Mouse (Mus musculus) intestine, embryonic 16.5 days (tissue): ENCODE data around the gene Gucd1. TPM values are rescaled to one million over a fixed set of nuclear protein-coding genes. Genes with fewer than 3 reads are reported as not detected.

ENCODE experiments used
- ATAC-seq: fragments of 200-750 bp; cut with Nextera tagmentation; 2 replicates; pipeline ENCODE4 v1.8.0; 2017; ENCODE audit warnings: moderate TSS enrichment, moderate library complexity
- H3K27ac ChIP-seq: fragments of 300-500 bp; sonication (generic); 2 replicates; pipeline ENCODE4 v1.5.1; 2014; ENCODE audit warnings: mild to moderate bottlenecking, low read length
- H3K27me3 ChIP-seq: fragments of 300-500 bp; sonication (generic); replicated peaks from 2 replicates; pipeline ENCODE4 v1.6.1; 2014; ENCODE audit warnings: low read length, control low read depth, mixed read lengths; ENCODE audit not compliant: control insufficient read depth, insufficient read depth
- H3K36me3 ChIP-seq: fragments of 300-500 bp; sonication (generic); 2 replicates; pipeline ENCODE4 v1.6.1; 2014; ENCODE audit warnings: low read length, control low read depth; ENCODE audit not compliant: control insufficient read depth, insufficient read depth
- H3K4me1 ChIP-seq: fragments of 300-500 bp; sonication (generic); 2 replicates; pipeline ENCODE4 v1.6.1; 2014; ENCODE audit warnings: low read length, control low read depth, mixed read lengths; ENCODE audit not compliant: control insufficient read depth, insufficient read depth
- H3K4me2 ChIP-seq: fragments of 300-500 bp; sonication (generic); 2 replicates; pipeline ENCODE4 v1.6.1; 2014; ENCODE audit warnings: low read depth, low read length, control low read depth
- H3K4me3 ChIP-seq: fragments of 300-500 bp; sonication (generic); 2 replicates; pipeline ENCODE4 v1.5.1; 2014; ENCODE audit warnings: mild to moderate bottlenecking, low read length
- H3K9ac ChIP-seq: fragments of 300-500 bp; sonication (generic); 2 replicates; pipeline ENCODE4 v1.6.1; 2014; ENCODE audit warnings: low read depth, low read length
- H3K9me3 ChIP-seq: fragments of 300-500 bp; sonication (generic); 2 replicates; pipeline ENCODE4 v1.6.1; 2016; ENCODE audit warnings: low read length, control low read depth; ENCODE audit not compliant: control insufficient read depth
- WGBS: fragments of 180-500 bp; shearing (Covaris S2); extraction: QIAGEN DNeasy Blood & Tissue Kit; methylation state at CpG from one replicate; pipeline ENCODE4 v1.1.7; 2014; 5-methylcytosine and 5-hydroxymethylcytosine counted together
- polyA plus RNA-seq: library from polyadenylated mRNA; unstranded; fragments of >200 nt; fragmentation: Nextera tagmentation; extraction: Ambion mirVana; gene quantifications from 2 replicates; pipeline ENCODE4 v1.2.1, GENCODE M21; 2015

The Gucd1 gene
- polyA plus RNA-seq, 1 experiment from 2014 or later = 55.5 TPM

DNA sequence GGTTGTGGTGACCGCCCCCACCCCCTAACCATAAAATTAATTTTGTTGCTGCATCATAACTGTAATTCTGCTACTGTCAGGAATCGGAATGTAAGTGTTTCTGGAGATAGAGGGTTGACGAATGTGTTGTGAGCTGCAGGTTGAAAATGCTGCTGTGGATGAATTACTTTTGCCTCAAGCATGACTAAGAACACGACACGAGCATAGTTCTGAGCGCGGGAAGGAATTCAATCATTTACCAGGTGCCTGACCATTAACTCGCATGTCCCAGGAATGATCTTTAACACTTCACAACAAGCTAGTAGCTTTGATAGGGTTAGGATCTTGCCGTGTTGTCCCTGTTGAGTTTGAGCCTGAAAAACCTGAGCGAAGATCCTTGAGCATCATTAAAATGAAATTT lies 180.5 kb downstream of the Gucd1 start:
- Histone ChIP-seq H3K9ac (no peak overlapping the region), H3K9me3 (no peaks in the 10 kb centered on the region), H3K4me1 (no peaks in the 10 kb centered on the region), H3K4me2 (no peak overlapping the region), H3K36me3 (no peaks in the 10 kb centered on the region), H3K4me3 (no peak overlapping the region), H3K27me3 (no peaks in the 10 kb centered on the region), H3K27ac (no peak overlapping the region)
- ATAC-seq = no peak
- WGBS = 73% methylated on average over 10 of the region's 10 CpGs

DNA sequence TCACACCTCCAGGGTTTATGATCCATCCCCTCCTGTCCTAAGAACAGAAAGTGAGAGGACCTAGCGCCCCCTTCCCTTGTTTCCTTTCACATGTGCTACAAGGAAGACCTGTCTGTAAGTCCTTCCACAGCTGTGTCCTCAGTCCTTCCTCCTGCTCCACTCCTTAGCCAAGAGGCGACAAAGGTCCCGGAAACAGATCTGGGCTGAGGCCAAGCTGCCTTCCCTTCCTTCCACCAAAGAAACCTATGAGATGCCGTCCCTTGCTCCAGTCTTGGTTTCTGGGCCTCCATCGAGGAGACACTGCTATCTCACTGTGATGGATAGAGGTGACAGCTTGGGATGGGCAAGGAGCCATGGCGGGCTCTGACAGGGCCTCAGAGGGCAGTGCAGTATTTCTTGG lies 182.7 kb downstream of the Gucd1 start:
- H3K4me3 ChIP-seq = no peak overlapping the region
- WGBS = 78% methylated on average over 6 of the region's 6 CpGs

DNA sequence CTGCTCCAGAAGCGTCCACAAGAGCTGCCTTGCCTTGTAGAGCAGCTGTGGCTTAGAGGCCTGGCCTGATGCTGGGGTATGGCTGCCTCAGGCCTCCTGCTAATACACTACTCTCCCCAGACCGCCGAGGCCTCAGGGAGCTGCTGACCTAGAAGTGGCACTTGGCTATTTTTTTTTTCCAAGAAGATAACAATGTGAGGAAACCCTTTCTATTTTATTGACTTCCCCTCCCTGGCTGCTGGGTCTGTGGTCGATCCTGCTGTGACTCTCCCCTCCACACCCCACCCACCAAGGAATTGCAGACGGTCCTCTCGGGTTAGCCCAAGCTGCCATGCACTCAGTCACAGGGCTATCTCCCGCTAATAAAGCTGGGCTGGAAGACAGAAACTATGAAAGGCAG lies 183.6 kb downstream of the Gucd1 start:
- Histone ChIP-seq H3K9ac (no peak overlapping the region), H3K9me3 (no peaks in the 10 kb centered on the region), H3K4me2 (no peak overlapping the region), H3K4me1 (no peaks in the 10 kb centered on the region), H3K4me3 (no peak overlapping the region), H3K27me3 (no peaks in the 10 kb centered on the region), H3K36me3 (no peaks in the 10 kb centered on the region), H3K27ac (no peak overlapping the region)
- 61% methylated on average over 7 of the region's 7 CpGs for WGBS
- ATAC-seq = no peak

More for the DNA sequence above, 182.7 kb downstream of the Gucd1 start:
- no peak for ATAC-seq
- H3K9me3 ChIP-seq = no peaks in the 10 kb centered on the region
- H3K27me3 ChIP-seq = no peaks in the 10 kb centered on the region
- no peaks in the 10 kb centered on the region for H3K4me1 ChIP-seq
- no peak overlapping the region for H3K9ac ChIP-seq
- no peaks in the 10 kb centered on the region for H3K36me3 ChIP-seq
- H3K27ac ChIP-seq = no peak overlapping the region
- H3K4me2 ChIP-seq = no peak overlapping the region

DNA sequence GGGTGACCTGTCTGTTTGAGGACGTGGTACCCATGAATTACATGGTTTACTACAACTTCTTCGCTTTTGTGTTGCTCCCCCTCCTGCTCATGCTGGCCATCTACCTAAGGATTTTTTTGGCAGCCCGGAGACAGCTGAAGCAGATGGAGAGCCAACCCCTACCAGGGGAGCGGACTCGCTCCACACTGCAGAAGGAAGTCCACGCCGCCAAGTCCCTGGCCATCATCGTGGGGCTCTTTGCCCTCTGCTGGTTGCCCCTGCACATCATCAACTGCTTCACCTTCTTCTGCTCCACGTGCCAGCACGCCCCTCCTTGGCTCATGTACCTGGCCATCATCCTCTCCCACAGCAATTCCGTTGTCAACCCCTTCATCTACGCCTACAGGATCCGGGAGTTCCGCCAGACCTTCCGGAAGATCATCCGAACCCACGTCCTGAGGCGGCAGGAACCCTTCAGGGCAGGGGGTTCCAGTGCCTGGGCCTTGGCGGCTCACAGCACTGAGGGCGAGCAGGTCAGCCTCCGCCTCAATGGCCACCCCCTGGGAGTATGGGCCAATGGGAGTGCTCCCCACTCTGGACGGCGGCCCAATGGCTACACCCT lies 184.5 kb downstream of the Gucd1 start:
- Histone ChIP-seq H3K9ac (no peak overlapping the region), H3K36me3 (no peaks in the 10 kb centered on the region), H3K27me3 (no peaks in the 10 kb centered on the region), H3K27ac (no peak overlapping the region), H3K9me3 (no peaks in the 10 kb centered on the region), H3K4me3 (no peak overlapping the region), H3K4me1 (no peaks in the 10 kb centered on the region), H3K4me2 (no peak overlapping the region)
- WGBS = 91% methylated on average over 23 of the region's 23 CpGs
- ATAC-seq = no peak

DNA sequence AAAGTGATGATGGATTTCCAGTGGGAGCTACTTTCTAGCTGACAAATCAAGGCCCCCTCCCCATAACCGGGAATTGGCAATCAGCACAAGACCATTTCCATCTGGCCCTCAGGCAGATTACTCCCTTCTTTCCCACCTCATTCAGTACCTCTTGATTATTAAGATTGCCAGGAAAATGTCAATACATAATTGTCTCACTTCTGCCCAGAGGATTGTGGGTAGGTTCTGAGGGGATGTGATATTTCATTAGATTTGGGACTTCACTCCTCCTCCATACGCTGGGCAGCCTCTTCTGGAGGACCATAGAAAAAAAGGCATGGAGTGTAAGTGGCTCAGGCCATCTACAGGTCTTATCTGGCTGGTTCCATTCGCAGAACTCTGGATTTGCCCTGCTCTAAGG lies 185.5 kb downstream of the Gucd1 start:
- H3K36me3 ChIP-seq = no peaks in the 10 kb centered on the region
- H3K4me1 ChIP-seq = no peaks in the 10 kb centered on the region
- no peaks in the 10 kb centered on the region for H3K27me3 ChIP-seq
- ATAC-seq = no peak
- H3K27ac ChIP-seq = no peak overlapping the region
- H3K9ac ChIP-seq = no peak overlapping the region
- WGBS = 85% methylated on average over 3 of the region's 3 CpGs
- H3K4me3 ChIP-seq = no peak overlapping the region
- H3K9me3 ChIP-seq = no peaks in the 10 kb centered on the region
- H3K4me2 ChIP-seq = no peak overlapping the region

DNA sequence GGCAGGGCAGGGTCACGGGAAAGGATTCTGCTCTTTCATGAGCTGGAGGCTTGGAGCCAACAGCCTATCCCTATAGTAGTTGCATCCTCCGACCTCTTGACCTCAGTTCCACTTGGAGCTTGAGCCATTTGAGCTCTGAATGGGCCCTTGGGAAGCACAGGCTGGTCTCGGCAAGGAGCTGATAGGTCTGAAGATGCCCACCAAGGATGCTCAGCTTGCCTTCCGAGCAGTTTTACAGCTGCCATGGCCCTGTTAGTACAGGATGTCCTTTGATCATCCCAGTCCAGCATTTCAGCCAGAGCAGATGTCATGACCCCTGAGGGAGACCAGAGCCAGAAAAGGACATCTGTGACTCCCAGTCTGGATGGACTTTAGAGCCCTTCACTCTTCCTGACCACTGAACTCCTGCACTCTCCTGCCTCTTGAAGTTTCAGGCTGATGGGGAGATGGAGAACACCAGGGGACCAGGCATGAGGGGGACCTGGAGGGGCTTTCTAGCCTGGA lies 189.5 kb downstream of the Gucd1 start:
- 49% methylated on average over 4 of the region's 4 CpGs for WGBS
- no peak overlapping the region for H3K4me3 ChIP-seq
- H3K4me1 ChIP-seq = no peaks in the 10 kb centered on the region
- no peak overlapping the region for H3K27ac ChIP-seq
- H3K36me3 ChIP-seq = no peaks in the 10 kb centered on the region
- H3K9ac ChIP-seq = no peak overlapping the region
- H3K4me2 ChIP-seq = no peak overlapping the region
- no peaks in the 10 kb centered on the region for H3K9me3 ChIP-seq
- no peak for ATAC-seq
- no peaks in the 10 kb centered on the region for H3K27me3 ChIP-seq

DNA sequence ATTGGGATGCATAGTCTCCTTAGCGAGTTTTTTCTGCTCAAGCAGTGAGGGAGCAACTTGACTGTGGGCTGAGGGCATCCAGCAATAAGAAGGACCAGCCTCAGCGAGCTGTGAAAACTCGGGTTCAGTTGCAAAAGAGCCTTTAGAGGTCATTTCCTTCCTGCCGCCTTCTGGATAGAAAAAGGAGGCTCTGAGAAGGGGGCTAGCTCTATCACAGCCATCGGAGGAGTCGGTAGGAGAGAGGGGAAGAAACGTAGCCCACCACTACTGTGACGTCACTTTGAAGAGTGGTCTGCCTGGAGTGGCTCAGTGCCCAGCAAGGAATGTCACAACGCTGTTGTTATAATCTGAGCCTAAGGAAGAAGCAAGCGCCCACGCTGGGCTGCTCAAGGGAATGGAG lies 190.7 kb downstream of the Gucd1 start:
- no peak overlapping the region for H3K27ac ChIP-seq

DNA sequence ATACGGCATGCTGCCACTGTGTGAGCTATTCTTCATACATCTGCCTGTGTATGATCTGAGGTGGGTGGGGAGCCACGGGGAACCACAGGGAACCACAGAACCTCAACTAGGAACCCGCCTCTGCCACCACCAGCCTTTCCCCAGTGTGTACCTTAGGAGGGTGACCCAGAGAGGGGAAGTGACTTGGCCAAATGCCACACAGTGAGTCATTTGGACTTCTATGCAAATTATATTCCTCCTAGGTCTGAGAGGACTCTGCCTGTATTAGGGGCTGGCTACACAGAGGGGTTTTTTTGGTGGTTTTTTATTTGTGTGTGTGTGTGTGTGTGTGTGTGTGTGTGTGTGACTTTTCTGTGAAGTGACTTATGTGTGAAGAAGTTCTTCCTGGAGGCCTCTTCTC lies 191.2 kb downstream of the Gucd1 start:
- no peak overlapping the region for H3K9ac ChIP-seq
- H3K4me3 ChIP-seq = no peak overlapping the region
- H3K9me3 ChIP-seq = no peaks in the 10 kb centered on the region
- no peaks in the 10 kb centered on the region for H3K4me1 ChIP-seq
- 59% methylated on average over 3 of the region's 3 CpGs for WGBS
- H3K27me3 ChIP-seq = no peaks in the 10 kb centered on the region
- H3K27ac ChIP-seq = no peak overlapping the region
- no peak overlapping the region for H3K4me2 ChIP-seq
- H3K36me3 ChIP-seq = no peaks in the 10 kb centered on the region
- no peak for ATAC-seq

More for the DNA sequence above, 190.7 kb downstream of the Gucd1 start:
- Histone ChIP-seq H3K4me3 (no peak overlapping the region), H3K4me2 (no peak overlapping the region), H3K9ac (no peak overlapping the region), H3K36me3 (no peaks in the 10 kb centered on the region), H3K9me3 (no peaks in the 10 kb centered on the region), H3K27me3 (no peaks in the 10 kb centered on the region), H3K4me1 (no peaks in the 10 kb centered on the region)
- WGBS = 65% methylated on average over 11 of the region's 11 CpGs
- no peak for ATAC-seq

DNA sequence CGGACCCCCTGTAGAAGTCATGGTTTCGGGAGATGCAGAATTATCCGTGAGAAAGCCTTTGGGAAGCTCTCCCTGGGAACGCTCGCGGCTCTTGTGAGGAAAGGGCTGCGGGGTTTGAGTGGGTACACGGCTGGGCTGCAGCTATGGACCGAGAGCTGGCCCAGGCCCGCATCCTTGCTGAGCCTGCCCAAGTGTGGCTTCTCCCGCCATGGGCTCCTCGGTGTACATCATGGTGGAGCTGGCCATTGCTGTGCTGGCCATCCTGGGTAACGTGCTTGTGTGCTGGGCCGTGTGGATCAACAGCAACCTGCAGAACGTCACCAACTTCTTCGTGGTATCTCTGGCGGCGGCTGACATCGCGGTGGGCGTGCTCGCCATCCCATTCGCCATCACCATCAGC lies 192.0 kb downstream of the Gucd1 start:
- no peak for ATAC-seq
- no peak overlapping the region for H3K4me3 ChIP-seq
- 94% methylated on average over 23 of the region's 23 CpGs for WGBS
- H3K27ac ChIP-seq = no peak overlapping the region
- H3K36me3 ChIP-seq = no peaks in the 10 kb centered on the region
- no peak overlapping the region for H3K4me2 ChIP-seq
- H3K9ac ChIP-seq = no peak overlapping the region
- no peaks in the 10 kb centered on the region for H3K4me1 ChIP-seq
- H3K9me3 ChIP-seq = no peaks in the 10 kb centered on the region
- no peaks in the 10 kb centered on the region for H3K27me3 ChIP-seq

DNA sequence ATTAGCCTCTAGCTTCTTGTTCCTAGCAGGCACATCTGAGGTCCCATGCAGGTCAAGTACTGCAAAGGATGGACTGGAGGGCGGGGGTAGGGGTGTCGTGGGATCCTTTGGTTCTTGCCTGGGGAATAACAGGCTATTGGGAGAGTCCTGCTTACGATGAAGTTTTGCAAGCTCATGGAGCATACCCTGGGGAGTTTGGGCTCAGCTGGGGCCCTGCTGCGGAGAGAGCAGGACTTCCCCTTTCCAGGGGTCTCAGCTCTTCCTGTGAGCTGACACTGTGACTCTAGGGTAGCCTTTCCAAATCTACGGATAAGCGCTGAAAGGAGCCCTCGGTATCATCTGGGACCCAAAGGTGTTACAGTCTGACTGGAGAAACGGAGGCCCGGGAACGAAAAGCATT lies 193.4 kb downstream of the Gucd1 start:
- Histone ChIP-seq H3K27me3 (0 out of 2 replicates have a peak, but pooled peaks cover 3% of the 10 kb centered on the region), H3K27ac (no peak overlapping the region), H3K36me3 (no peaks in the 10 kb centered on the region), H3K4me3 (no peak overlapping the region), H3K9ac (no peak overlapping the region), H3K4me2 (no peak overlapping the region), H3K4me1 (no peaks in the 10 kb centered on the region), H3K9me3 (no peaks in the 10 kb centered on the region)
- no peak for ATAC-seq
- 69% methylated on average over 10 of the region's 10 CpGs for WGBS
